In genomic region chr6:90741717-90742116, GRCm38 (mm10) we compare ENCODE assay signal across 28 mouse cellular contexts.
DNase-seq lines count a peak whose midpoint lies in the region; ATAC-seq lines count a peak whose summit lies in the region.
"Had no signal": no experiment of that assay in that cellular context is flagged by ENCODE, and none has a peak within 500 bp of the region (broad histone marks: within the 10 kb centered on the region; RNA-seq: fewer than 3 reads in every experiment).

No protein-coding gene starts in this region.

- peak overlapping the region; percentile 16; the same call in 1 of the 2 replicates for H3K27ac ChIP-seq in heart, embryonic 10.5 days
- H3K27ac ChIP-seq in intestine, embryonic 15.5 days: no peak overlapping the region
- H3K27ac ChIP-seq: embryonic facial prominence, embryonic 10.5 days; embryonic facial prominence, embryonic 15.5 days; forebrain, embryonic 12.5 days; hindbrain, postnatal 0 days; kidney, postnatal 0 days; limb, embryonic 13.5 days; neural tube, embryonic 12.5 days; stomach, embryonic 15.5 days had no signal

- no peak overlapping the region for H3K4me2 ChIP-seq in intestine, embryonic 15.5 days (replicated peaks)
- H3K4me2 ChIP-seq: embryonic facial prominence, embryonic 15.5 days; forebrain, embryonic 12.5 days; limb, embryonic 13.5 days; liver, embryonic 11.5 days; midbrain, embryonic 11.5 days; neural tube, embryonic 12.5 days; stomach, embryonic 15.5 days had no signal

- H3K27me3 ChIP-seq in heart, embryonic 10.5 days (ENCODE audit: insufficient read depth, poor library complexity, severe bottlenecking): no peaks in the 10 kb centered on the region
- peaks cover 4% of the 10 kb centered on the region for H3K27me3 ChIP-seq in megakaryocyte, embryonic 14.5 days (replicated peaks)
- H3K27me3 ChIP-seq in intestine, embryonic 15.5 days (replicated peaks): no peaks in the 10 kb centered on the region
- H3K27me3 ChIP-seq: embryonic facial prominence, embryonic 15.5 days; forebrain, embryonic 12.5 days; limb, embryonic 13.5 days; neural tube, embryonic 12.5 days; stomach, embryonic 15.5 days had no signal

- DNase-seq in heart, embryonic 10.5 days (ENCODE audit: low spot score): no peak
- no peak for DNase-seq in heart, postnatal 36 days
- peak; percentile 57 for DNase-seq in thymus, postnatal 14 days
- DNase-seq in thymus, postnatal 10 days (ENCODE audit: low spot score in 2 of 2): no peak
- DNase-seq: adrenal gland, postnatal 25 days; cerebellum, adult 18-20 months; cerebellum, postnatal 25 days; gastrocnemius, postnatal 10 days; heart, postnatal 10 days; kidney, adult 8-10 months; kidney, postnatal 4 days; lung, adult 18-20 months; lung, postnatal 4 days had no signal

- ATAC-seq in megakaryocyte, adult 5-6 weeks (ENCODE audit: poor library complexity, severe bottlenecking): no peak
- no peak for ATAC-seq in intestine, embryonic 15.5 days
- ATAC-seq: hindbrain, postnatal 0 days; lung, postnatal 0 days had no signal

- intact Hi-C loops in heart, postnatal 36 days (cut with DNase I): no loop called here

- H3K9me3 ChIP-seq in heart, embryonic 10.5 days: no peaks in the 10 kb centered on the region
- no peaks in the 10 kb centered on the region for H3K9me3 ChIP-seq in megakaryocyte, embryonic 14.5 days
- H3K9me3 ChIP-seq in intestine, embryonic 15.5 days: no peaks in the 10 kb centered on the region
- H3K9me3 ChIP-seq: embryonic facial prominence, embryonic 10.5 days; embryonic facial prominence, embryonic 15.5 days; forebrain, embryonic 12.5 days; limb, embryonic 13.5 days; neural tube, embryonic 12.5 days; stomach, embryonic 15.5 days had no signal

- H3K4me1 ChIP-seq in heart, embryonic 10.5 days: peaks cover 43% of the 10 kb centered on the region
- peaks cover 98% of the 10 kb centered on the region for H3K4me1 ChIP-seq in megakaryocyte, embryonic 14.5 days
- peaks cover 13% of the 10 kb centered on the region for H3K4me1 ChIP-seq in intestine, embryonic 15.5 days (replicated peaks)

- no peaks in the 10 kb centered on the region for H3K36me3 ChIP-seq in heart, embryonic 10.5 days
- H3K36me3 ChIP-seq in megakaryocyte, embryonic 14.5 days (replicated peaks; ENCODE audit: low read length): peaks cover 56% of the 10 kb centered on the region
- no peaks in the 10 kb centered on the region for H3K36me3 ChIP-seq in intestine, embryonic 15.5 days
- H3K36me3 ChIP-seq: embryonic facial prominence, embryonic 10.5 days; embryonic facial prominence, embryonic 15.5 days; limb, embryonic 13.5 days; neural tube, embryonic 12.5 days; stomach, embryonic 15.5 days had no signal

- WGBS in heart, embryonic 10.5 days: 82% methylated on average over 5 of the region's 5 CpGs
- WGBS in intestine, embryonic 15.5 days: 90% methylated on average over 5 of the region's 5 CpGs

- no peak overlapping the region for H3K9ac ChIP-seq in intestine, embryonic 15.5 days
- H3K9ac ChIP-seq: embryonic facial prominence, embryonic 15.5 days; forebrain, embryonic 12.5 days; limb, embryonic 13.5 days; neural tube, embryonic 12.5 days; stomach, embryonic 15.5 days had no signal

- H3K4me3 ChIP-seq in heart, embryonic 10.5 days: no peak overlapping the region
- H3K4me3 ChIP-seq in megakaryocyte, embryonic 14.5 days (replicated peaks): peak overlapping the region; percentile 57
- no peak overlapping the region for H3K4me3 ChIP-seq in intestine, embryonic 15.5 days (replicated peaks)
- H3K4me3 ChIP-seq: embryonic facial prominence, embryonic 10.5 days; embryonic facial prominence, embryonic 15.5 days; forebrain, embryonic 12.5 days; limb, embryonic 13.5 days; myocyte; neural tube, embryonic 12.5 days; stomach, embryonic 15.5 days had no signal
